Mouse (Mus musculus): ENCODE measurements around the gene E130308A19Rik. TPM values are rescaled to one million over a fixed set of nuclear protein-coding genes. Genes with fewer than 3 reads are reported as not detected.

The E130308A19Rik gene
- polyA plus RNA-seq, 1 experiment: 3.9 TPM

DNA sequence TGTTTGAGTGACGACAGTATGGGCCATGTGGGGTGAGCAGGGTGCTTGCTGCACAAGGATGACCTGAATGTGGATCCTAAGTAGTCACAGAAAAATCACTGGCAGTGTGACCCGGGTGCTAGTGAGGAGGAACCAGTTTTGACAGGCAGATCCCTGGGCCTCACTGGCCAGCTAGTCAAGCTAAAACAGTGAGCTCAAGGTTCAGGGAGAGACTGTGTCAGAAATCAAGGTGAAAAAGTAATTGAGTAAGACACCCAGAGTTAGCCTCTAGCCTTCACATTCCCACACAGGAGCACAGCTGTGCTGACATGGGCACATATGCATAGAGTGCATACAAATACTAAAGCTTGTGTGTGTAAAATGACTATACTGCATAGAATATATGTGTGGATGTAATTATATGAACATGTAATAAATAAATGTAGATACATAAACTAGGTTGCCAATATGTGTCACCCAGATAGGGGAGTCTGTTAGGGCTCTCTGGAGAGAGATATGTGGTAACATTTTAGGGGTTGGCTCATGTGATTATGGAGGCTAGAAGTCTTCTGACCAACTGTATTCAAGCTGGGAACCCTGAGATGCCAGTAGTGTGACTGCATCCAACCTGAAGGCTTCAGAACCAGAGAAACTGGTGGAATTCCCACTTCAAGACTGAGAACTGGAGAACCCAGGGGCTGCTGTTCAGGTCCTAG lies 47.6 kb downstream of the E130308A19Rik start:
- H3K4me1 ChIP-seq (ENCODE audit: control insufficient read depth, insufficient read depth, low read length): peaks cover 7% of the 10 kb centered on the region
- TF ChIP-seq CTCF (IDR thresholded peaks at IDR 0.05; ENCODE audit: low read depth, low read length) (no peak), POLR2A (IDR thresholded peaks at IDR 0.05; ENCODE audit: borderline replicate concordance, low read depth, low read length) (no peak)
- no peak overlapping the region for H3K27ac ChIP-seq (ENCODE audit: insufficient read depth, low read depth, low read length)
- H3K4me3 ChIP-seq (ENCODE audit: insufficient read depth, low read length): no peak overlapping the region

DNA sequence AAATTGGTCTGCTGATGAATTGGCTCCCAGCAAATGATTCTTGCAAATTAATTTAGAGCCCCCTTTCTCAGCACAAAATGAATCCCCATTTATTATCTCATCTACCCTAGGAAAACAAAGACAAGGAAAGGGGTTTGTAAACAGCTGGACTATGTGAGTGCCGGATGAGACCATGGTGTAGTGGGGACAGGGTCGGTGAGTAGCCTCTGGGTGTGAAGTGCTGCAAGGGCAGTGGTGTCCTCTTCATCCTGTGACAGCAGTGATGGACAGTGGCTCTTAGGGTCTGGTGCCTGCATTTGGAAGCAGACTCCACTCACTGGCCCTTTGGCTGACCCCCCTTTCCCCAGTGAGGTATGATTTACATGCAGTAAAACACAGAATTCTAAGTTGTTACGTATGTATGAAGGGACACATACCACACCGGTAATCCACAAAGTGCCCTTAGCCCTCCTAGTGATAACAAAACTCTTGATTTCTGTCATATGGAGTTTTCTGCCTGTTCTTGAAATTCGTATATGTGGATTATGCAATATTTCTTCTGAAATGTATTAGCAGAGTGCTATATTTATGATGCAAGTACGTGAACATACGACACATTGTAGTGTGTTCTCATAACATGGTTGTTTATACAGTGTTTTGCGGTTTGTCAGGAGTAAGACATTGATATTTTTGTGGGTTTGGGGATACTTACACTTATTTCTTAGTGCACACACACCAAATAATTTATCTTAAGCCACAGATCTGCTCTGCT lies 49.1 kb downstream of the E130308A19Rik start:
- H3K4me3 ChIP-seq (ENCODE audit: insufficient read depth, low read length): no peak overlapping the region
- TF ChIP-seq POLR2A (IDR thresholded peaks at IDR 0.05; ENCODE audit: borderline replicate concordance, low read depth, low read length) (no peak), CTCF (IDR thresholded peaks at IDR 0.05; ENCODE audit: low read depth, low read length) (no peak)
- H3K27ac ChIP-seq (ENCODE audit: insufficient read depth, low read depth, low read length): no peak overlapping the region
- H3K4me1 ChIP-seq (ENCODE audit: control insufficient read depth, insufficient read depth, low read length): peaks cover 7% of the 10 kb centered on the region

DNA sequence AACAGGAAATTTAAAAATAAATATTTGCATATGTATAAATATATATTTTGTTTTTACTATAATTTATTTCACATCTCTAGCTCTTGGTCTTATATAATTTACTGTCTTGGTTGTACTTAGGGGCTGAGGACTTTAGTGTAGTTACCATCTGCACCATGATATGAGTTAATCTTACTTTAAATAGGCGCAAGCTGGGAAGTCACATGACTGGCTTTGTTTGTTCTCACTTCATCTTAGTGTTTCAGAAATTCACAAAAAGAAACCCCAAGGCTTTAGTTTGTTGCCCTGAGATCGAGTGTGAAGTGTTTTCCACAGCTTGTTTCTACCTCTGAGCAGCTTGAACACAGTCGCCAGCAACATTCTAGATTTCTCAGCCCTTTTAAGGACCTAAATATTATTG lies 49.7 kb downstream of the E130308A19Rik start:
- TF ChIP-seq POLR2A (IDR thresholded peaks at IDR 0.05; ENCODE audit: borderline replicate concordance, low read depth, low read length): no peak
- no peak for TF ChIP-seq CTCF (IDR thresholded peaks at IDR 0.05; ENCODE audit: low read depth, low read length)
- no peak overlapping the region for H3K27ac ChIP-seq (ENCODE audit: insufficient read depth, low read depth, low read length)
- H3K4me1 ChIP-seq (ENCODE audit: control insufficient read depth, insufficient read depth, low read length): peaks cover 7% of the 10 kb centered on the region
- no peak overlapping the region for H3K4me3 ChIP-seq (ENCODE audit: insufficient read depth, low read length)

DNA sequence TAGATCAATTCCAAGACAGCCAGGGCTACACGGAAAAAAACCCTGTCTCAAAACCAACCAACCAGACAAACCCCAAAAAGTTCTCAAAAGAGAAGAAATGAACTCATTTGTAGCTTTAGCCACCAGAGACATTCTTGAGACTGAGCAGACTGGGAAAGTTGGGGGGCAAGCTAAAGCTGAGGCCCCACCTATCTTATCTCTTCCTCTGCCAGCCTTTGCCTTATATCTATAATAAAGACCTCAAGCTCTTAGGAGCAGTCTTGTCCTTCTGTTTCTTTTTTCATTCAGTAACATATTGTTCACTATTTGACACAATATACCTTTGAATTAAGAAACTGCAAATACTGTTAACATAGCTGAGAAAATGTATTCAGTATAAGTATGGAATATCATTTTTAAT lies 55.4 kb downstream of the E130308A19Rik start:
- TF ChIP-seq CTCF (IDR thresholded peaks at IDR 0.05; ENCODE audit: low read depth, low read length): no peak
- TF ChIP-seq POLR2A (IDR thresholded peaks at IDR 0.05; ENCODE audit: borderline replicate concordance, low read depth, low read length): no peak
- H3K4me1 ChIP-seq (ENCODE audit: control insufficient read depth, insufficient read depth, low read length): no peaks in the 10 kb centered on the region
- H3K27ac ChIP-seq (ENCODE audit: insufficient read depth, low read depth, low read length): no peak overlapping the region
- no peak overlapping the region for H3K4me3 ChIP-seq (ENCODE audit: insufficient read depth, low read length)

DNA sequence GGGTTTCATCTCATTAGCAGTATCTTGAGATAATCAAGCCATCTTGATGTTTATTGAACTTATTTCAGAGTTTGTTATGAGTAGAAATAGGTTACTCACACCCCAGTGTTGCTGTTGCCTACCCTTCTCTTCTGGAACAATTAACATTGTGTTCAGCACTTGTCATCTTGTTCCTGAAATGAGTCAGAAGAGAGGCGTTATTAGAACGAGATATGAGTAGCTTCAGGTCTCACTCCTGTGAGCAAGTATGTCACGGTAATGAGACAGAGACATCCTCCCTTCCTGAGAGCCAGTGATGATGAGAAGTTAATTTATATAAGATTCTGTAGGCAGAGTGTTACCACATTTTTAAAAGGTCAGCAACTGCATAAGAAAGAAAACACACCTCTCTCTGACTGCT lies 56.5 kb downstream of the E130308A19Rik start:
- H3K4me1 ChIP-seq (ENCODE audit: control insufficient read depth, insufficient read depth, low read length): no peaks in the 10 kb centered on the region
- no peak overlapping the region for H3K4me3 ChIP-seq (ENCODE audit: insufficient read depth, low read length)
- TF ChIP-seq POLR2A (IDR thresholded peaks at IDR 0.05; ENCODE audit: borderline replicate concordance, low read depth, low read length): no peak
- no peak for TF ChIP-seq CTCF (IDR thresholded peaks at IDR 0.05; ENCODE audit: low read depth, low read length)
- no peak overlapping the region for H3K27ac ChIP-seq (ENCODE audit: insufficient read depth, low read depth, low read length)

DNA sequence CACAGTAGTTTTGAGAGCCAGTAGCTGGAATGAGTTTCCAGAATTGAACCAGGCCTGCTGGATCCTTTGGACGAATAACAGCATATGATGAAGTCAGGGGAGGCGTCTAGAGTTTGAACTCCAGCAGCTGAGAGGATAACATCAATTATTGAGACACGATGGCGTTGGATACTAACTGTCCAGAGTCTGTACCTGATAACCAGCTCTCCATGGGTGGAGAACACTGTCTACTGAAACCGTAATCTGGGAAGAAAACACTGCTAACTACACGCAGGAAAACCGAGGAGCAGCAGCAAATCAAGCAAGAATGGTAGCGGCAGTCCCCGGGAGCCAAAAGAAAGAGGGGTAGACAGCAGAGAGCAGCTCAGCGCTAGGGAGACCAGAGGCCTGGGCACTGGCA lies 56.9 kb downstream of the E130308A19Rik start:
- Histone ChIP-seq H3K4me1 (ENCODE audit: control insufficient read depth, insufficient read depth, low read length) (no peaks in the 10 kb centered on the region), H3K4me3 (ENCODE audit: insufficient read depth, low read length) (no peak overlapping the region), H3K27ac (ENCODE audit: insufficient read depth, low read depth, low read length) (no peak overlapping the region)
- TF ChIP-seq CTCF (IDR thresholded peaks at IDR 0.05; ENCODE audit: low read depth, low read length) (no peak), POLR2A (IDR thresholded peaks at IDR 0.05; ENCODE audit: borderline replicate concordance, low read depth, low read length) (no peak)

DNA sequence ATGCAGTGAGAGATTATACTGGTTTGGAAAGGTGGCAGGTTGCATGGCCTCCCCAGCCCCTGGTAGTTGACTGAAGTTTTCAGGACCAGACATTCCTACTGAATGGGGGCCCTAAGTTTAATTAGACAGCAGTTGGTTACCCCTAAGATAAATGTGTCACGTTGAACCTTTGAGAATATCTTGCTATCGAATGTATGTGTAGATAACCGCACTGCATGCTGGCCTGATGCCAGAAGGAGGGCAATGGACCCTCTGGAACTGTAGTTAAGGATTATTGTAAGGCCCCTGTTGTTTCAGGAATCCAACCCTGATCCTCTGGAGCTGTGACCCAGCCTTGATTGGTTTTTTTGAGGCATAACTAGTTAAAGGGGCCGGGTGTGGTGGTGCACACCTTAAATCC lies 58.3 kb downstream of the E130308A19Rik start:
- H3K4me3 ChIP-seq (ENCODE audit: insufficient read depth, low read length): no peak overlapping the region
- no peaks in the 10 kb centered on the region for H3K4me1 ChIP-seq (ENCODE audit: control insufficient read depth, insufficient read depth, low read length)
- H3K27ac ChIP-seq (ENCODE audit: insufficient read depth, low read depth, low read length): no peak overlapping the region
- no peak for TF ChIP-seq POLR2A (IDR thresholded peaks at IDR 0.05; ENCODE audit: borderline replicate concordance, low read depth, low read length)
- TF ChIP-seq CTCF (IDR thresholded peaks at IDR 0.05; ENCODE audit: low read depth, low read length): no peak

DNA sequence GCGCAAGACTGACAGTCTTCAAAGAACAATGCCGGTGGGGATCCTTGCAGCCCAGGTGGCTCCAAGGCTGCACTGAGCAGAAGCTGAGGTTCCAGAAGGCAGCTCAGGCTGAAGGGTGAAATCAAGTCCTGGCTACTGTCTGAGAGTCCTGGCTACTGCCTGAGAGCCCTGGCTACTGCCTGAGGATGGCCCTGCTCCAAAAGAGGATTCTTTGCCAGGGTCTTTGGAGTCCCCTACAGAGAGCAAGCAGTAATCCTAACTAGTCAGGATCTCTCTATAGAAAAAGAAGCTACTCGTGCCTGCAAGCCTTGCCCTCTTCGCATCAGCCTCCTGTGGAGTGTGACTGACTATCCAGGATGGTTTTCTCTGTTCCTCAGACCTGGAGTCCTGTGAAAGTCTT lies 60.7 kb downstream of the E130308A19Rik start:
- no peaks in the 10 kb centered on the region for H3K4me1 ChIP-seq (ENCODE audit: control insufficient read depth, insufficient read depth, low read length)
- TF ChIP-seq CTCF (IDR thresholded peaks at IDR 0.05; ENCODE audit: low read depth, low read length) (no peak), POLR2A (IDR thresholded peaks at IDR 0.05; ENCODE audit: borderline replicate concordance, low read depth, low read length) (no peak)

DNA sequence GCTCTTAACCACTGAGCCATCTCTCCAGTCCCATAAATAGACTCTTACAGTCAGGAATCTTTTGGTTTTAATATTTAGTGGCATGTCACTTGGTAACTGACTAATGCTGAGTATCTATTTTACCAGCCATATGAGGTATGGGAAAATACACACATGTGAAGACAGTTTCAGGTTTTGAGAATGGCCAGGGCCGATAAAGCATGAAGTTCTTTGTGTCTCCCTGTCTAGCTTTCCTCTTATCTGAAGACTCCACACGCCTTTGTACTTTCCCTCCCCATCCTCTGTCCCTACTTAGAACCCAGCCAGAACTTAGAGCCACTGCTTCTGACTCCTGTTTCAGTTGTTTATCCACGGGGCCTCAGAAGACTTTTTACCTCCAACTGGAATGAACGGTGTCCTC lies 63.0 kb downstream of the E130308A19Rik start:
- TF ChIP-seq CTCF (IDR thresholded peaks at IDR 0.05; ENCODE audit: low read depth, low read length): no peak
- TF ChIP-seq POLR2A (IDR thresholded peaks at IDR 0.05; ENCODE audit: borderline replicate concordance, low read depth, low read length): no peak
- Histone ChIP-seq H3K4me3 (ENCODE audit: insufficient read depth, low read length) (no peak overlapping the region), H3K27ac (ENCODE audit: insufficient read depth, low read depth, low read length) (no peak overlapping the region), H3K4me1 (ENCODE audit: control insufficient read depth, insufficient read depth, low read length) (no peaks in the 10 kb centered on the region)

More for the DNA sequence above, 60.7 kb downstream of the E130308A19Rik start:
- no peak overlapping the region for H3K27ac ChIP-seq (ENCODE audit: insufficient read depth, low read depth, low read length)
- no peak overlapping the region for H3K4me3 ChIP-seq (ENCODE audit: insufficient read depth, low read length)

DNA sequence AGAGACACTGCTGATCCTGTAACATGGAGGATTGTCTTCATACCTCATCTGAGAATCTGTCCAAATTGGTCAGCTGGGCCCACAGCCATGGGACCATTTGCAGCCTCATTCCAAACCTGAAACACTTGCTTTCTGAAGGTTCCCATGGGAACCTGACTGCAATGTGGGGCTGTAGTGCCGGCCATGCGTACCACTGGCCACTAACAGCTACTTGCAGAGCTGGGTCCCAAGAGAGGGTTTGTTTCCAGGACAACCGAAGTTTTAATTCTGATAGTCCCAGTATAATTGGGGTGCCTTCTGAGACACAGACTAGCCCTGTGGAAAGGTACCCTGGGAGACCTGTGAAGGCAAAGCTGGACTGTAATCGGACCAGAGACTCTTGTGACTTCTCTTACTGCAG lies 64.1 kb downstream of the E130308A19Rik start:
- H3K27ac ChIP-seq (ENCODE audit: insufficient read depth, low read depth, low read length): no peak overlapping the region
- no peaks in the 10 kb centered on the region for H3K4me1 ChIP-seq (ENCODE audit: control insufficient read depth, insufficient read depth, low read length)
- no peak overlapping the region for H3K4me3 ChIP-seq (ENCODE audit: insufficient read depth, low read length)
- TF ChIP-seq POLR2A (IDR thresholded peaks at IDR 0.05; ENCODE audit: borderline replicate concordance, low read depth, low read length): no peak
- no peak for TF ChIP-seq CTCF (IDR thresholded peaks at IDR 0.05; ENCODE audit: low read depth, low read length)

Data from bone marrow macrophage, adult 2 months (primary cell).